Mouse (Mus musculus): ENCODE measurements around the gene Chml. TPM values are rescaled to one million over a fixed set of nuclear protein-coding genes. Genes with fewer than 3 reads are reported as not detected.

Gene Chml
- total RNA-seq, 1 experiment from 2014 or later = 17.8 TPM

- ATAC-seq (replicated peaks; ENCODE audit: low read depth, poor library complexity, severe bottlenecking) = peak; percentile 97
Observed at GRCm38 (mm10) chr1:175668666-175669405, 23.9 kb downstream of the Chml start.

DNA sequence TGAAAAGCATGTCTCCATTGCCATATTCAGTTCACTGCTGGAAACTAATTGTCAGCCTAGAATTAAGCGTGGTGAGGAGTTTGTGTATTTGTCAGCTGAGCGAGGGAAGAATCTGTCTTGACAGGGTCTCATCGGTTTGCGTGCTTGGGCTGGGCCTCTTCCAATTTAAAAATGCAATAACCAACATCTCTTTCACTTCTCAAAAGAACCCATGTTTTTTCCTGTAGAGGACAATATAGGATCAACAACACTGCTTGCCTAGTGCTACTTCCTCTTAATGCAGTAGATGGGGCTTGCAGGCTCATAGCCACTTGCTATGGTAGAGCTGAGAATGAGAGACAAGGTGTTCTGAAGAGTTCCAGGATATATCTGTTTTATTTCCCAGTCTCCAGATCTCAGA lies 32.8 kb downstream of the Chml start:
- ATAC-seq (replicated peaks; ENCODE audit: low read depth, poor library complexity, severe bottlenecking) = peak; percentile 90

DNA sequence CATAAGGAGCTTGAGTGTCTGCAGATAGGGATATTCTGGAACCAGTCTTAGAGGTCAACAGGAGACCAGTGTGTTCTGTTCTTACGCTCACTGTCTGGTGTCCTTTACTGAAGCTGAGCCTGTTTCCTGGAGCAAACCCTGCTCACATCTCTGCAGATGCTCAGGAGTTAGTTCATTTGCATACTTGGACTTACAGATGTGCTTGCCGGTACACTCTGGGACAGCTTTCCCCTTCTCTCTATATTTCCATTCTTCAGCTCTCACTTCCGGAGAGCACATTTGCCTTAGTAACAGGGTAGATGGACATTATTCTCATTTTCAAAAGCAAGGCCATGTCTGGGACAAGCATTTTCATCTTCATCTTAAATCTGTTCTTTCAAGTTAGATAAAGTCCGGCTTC lies 44.1 kb downstream of the Chml start:
- no peak for ATAC-seq (replicated peaks; ENCODE audit: low read depth, poor library complexity, severe bottlenecking)

- peak; percentile 57 for ATAC-seq (replicated peaks; ENCODE audit: low read depth, poor library complexity, severe bottlenecking)
Observed at GRCm38 (mm10) chr1:175646952-175647351, 45.7 kb downstream of the Chml start.

GRCm38 (mm10) chr1:175643496-175644265 lies 49.0 kb downstream of the Chml start:
- peak; percentile 40 for ATAC-seq (replicated peaks; ENCODE audit: low read depth, poor library complexity, severe bottlenecking)

GRCm38 (mm10) chr1:175640435-175641150 lies 52.1 kb downstream of the Chml start:
- peak; percentile 57 for ATAC-seq (replicated peaks; ENCODE audit: low read depth, poor library complexity, severe bottlenecking)

DNA sequence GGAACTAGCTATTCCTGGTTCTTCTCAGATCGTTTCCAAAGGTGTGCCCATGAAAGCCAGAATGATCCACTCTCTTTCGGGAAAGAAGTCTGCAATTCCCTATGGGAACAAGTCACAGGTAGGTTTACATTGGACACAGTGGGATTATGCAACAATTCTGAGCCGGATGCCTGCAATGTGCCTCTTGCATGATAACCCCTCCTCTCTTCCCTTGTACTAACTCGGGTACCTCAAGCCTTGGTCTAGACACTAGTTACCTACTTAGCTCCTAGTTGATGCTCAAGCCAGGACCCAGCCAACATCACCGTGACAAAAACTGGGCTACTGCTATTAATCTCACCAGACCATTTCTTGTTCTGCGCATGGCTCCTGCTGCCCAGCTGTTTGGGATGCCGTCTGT lies 53.6 kb downstream of the Chml start:
- ATAC-seq (replicated peaks; ENCODE audit: low read depth, poor library complexity, severe bottlenecking) = no peak

- ATAC-seq (replicated peaks; ENCODE audit: low read depth, poor library complexity, severe bottlenecking) = peak; percentile 67
Observed at GRCm38 (mm10) chr1:175637677-175638076, 55.0 kb downstream of the Chml start.

GRCm38 (mm10) chr1:175632470-175632869 lies 60.2 kb downstream of the Chml start:
- no peak for ATAC-seq (replicated peaks; ENCODE audit: low read depth, poor library complexity, severe bottlenecking)

Other genes with a start within 250 kb of the Chml start
- not detected in 2 replicates for gene Rgs7, start 200.4 kb downstream of the Chml start, total RNA-seq (2017)
- 9.8 and 12.4 TPM in 2 replicates for gene Kmo, start 72.5 kb downstream of the Chml start, total RNA-seq (2017)
- 86.6 and 102 TPM in 2 replicates for gene Fh1, start 67.3 kb downstream of the Chml start, total RNA-seq (2017)
- 1.9 TPM in 1 of 2 replicates, not detected in the other for gene Opn3, start 125 bp downstream of the Chml start, total RNA-seq (2017)
- not detected in 2 replicates for gene Wdr64, start 5.7 kb upstream of the Chml start, total RNA-seq (2017)
- gene Exo1, start 187.7 kb upstream of the Chml start, total RNA-seq (2017) = 46.0 and 47.8 TPM in 2 replicates
- not detected in 2 replicates for gene Gm38100, start 227.4 kb upstream of the Chml start, total RNA-seq (2017)

Measured in common myeloid progenitor, adult 5-6 weeks (primary cell).